Mouse (Mus musculus) left cerebral cortex, postnatal 36 days (tissue): ENCODE data around the gene Clec4b2. TPM values are rescaled to one million over a fixed set of nuclear protein-coding genes. Genes with fewer than 3 reads are reported as not detected.
"Not testable (repeated sequence)": the region's sequence is repeated elsewhere in the genome, so short reads cannot be mapped to it uniquely, and the experiment has no call there.

Experiments used
- DNase-seq, 2 experiments: peaks; one replicate each; pipeline ENCODE4 v3.0.0; 2021 to 2022; ENCODE audit warnings: low spot score in 2 of 2, mixed read lengths in 1 of 2
- intact Hi-C: fragments of 180-260 bp; cut with DNase I; formaldehyde crosslinking; loops from one replicate; pipeline ENCODE4 v1.15.1; 2025
- total RNA-seq, 2 experiments: library from RNA; stranded (reverse); gene quantifications; 2 replicates each; pipeline ENCODE4 v1.2.3; 2021

The Clec4b2 gene
- not detected for total RNA-seq

- intact Hi-C loops, result no loop called here
- no peak for DNase-seq
These were observed at the start of gene Clec4b2 for GRCm38 (mm10) chr6:123172593-123172992. Clec4b2 (plus strand) TSS chr6:123172893.

GRCm38 (mm10) chr6:123123195-123123594, 49.5 kb upstream of the Clec4b2 start:
- intact Hi-C loops, result no loop called here
- no peak for DNase-seq

GRCm38 (mm10) chr6:123127173-123127572, 45.5 kb upstream of the Clec4b2 start:
- intact Hi-C loops, result no loop called here
- DNase-seq, result no peak

GRCm38 (mm10) chr6:123137766-123138526, 34.7 kb upstream of the Clec4b2 start:
- DNase-seq, intact Hi-C loops: not testable (repeated sequence)

DNA sequence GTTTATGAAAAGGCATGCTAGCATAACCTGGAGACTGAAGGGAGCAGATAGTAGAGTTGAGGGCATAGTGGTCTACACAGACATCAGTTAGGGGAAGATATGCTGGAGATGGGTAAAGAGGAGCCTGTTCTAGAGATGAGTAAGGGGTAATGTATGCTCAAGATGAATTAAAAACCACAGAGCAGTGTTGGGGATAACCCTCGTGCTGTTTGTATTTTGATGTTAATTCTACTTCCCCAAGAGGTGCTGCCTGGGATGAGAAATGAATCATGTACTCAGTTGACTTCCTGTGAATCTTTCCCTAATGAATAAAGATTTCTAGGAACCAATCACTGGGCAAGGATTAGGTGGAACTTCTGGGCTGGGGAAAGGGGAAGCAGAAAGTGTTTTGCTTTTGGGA, 2.6 kb upstream of the Clec4b2 start:
- DNase-seq, result no peak
- intact Hi-C loops, result no loop called here

GRCm38 (mm10) chr6:123171040-123171439, 1.7 kb upstream of the Clec4b2 start:
- intact Hi-C loops, result no loop called here
- DNase-seq, result no peak

DNA sequence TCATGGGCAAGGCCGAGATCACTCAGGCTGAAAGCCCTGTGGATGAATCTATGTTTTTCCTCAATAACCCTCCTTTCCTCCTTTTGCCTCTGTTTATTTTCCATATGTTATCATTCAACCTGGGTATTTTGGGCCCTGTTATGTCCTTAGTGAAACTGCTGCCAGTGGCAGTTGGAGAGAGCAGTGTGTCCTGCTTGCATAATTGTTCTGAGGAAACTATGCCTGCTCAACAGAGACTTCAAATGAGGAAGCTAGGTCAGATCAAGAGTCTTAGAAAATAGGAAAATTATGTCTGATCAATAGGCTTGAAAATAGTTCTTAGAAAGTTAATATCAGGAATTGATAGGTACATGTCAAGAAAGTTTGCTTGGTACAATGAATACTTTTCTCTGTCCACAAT, 2.9 kb downstream of the Clec4b2 start:
- no peak for DNase-seq
- intact Hi-C loops, result no loop called here

DNA sequence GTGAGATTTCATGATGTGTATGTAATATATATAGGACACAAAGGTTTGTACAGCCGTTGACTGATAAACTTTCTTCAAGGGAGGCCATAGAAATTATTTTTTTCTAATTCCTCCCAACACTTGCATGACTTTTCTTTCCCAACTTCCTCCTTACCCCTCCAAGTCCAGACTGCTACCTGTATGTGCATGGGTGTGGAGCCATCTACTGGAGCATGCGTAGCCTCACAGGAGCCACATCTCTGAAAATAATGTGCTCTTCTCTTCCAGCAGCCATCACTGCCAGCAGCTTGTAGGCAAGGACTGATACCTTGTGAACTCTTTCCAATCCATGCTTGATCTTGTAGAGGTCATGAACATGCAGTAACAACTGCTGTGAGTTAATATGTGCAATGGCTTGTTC, 12.2 kb downstream of the Clec4b2 start:
- not testable (repeated sequence) for DNase-seq
- intact Hi-C loops, result loop anchor here (10.0 kb wide), 1 partner anchor 290 kb away; no protein-coding TSS in a partner anchor

- DNase-seq, result no peak
- intact Hi-C loops, result no loop called here
These were observed 34.7 kb downstream of the Clec4b2 start for GRCm38 (mm10) chr6:123207187-123208076.

DNA sequence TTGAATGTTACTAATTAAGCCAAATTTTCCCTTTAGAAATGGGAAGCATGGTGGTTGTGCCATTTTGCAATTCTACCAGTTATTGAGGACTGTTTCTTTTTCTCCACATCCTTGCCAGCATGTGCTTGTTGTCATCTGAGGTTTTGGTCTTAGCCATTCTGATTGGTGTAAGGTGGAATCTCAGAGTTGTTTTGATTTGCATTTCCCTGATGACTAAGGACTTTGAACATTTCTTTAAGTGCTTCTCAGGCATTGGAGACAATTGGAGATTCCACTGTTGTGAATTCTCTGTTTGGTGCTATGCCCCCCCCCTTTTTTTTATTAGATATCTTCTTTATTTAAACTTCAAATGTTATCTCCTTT, 35.4 kb downstream of the Clec4b2 start:
- DNase-seq, intact Hi-C loops: not testable (repeated sequence)

GRCm38 (mm10) chr6:123211726-123212125, 39.0 kb downstream of the Clec4b2 start:
- intact Hi-C loops, result no loop called here
- no peak for DNase-seq

DNA sequence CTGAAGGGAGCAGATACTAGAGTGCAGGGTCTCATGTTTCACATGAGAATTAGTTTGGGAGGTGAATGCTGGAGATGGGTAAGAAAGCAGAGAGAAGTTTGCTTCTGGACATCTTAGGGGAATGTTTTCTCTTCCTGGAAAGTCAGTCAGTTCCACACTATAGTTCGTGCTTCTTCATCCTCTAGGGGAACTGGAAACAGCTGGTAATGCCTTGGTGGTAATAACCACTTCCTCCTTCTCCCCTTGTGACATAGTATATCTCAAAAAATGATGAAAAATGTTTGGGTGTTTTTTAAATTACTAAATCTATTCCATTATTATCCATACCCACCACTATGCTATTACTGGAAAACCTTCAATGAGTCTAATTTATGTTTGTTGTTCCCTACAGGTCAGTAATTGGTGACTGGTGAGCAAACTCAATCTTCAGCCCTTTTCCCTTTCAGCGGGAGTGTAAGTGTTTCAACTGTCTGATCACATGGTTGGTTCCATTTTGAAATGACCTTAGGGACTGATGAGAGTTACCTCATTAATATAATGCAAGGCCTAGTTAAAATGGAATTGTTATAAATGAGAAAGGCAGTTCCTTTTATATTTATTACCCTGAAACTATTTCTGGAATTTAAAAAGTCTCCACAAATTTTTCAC, 55.0 kb downstream of the Clec4b2 start:
- DNase-seq, result no peak
- intact Hi-C loops, result no loop called here

- no peak for DNase-seq
- intact Hi-C loops, result no loop called here
These were observed 57.0 kb downstream of the Clec4b2 start, which contains the start of gene Clec4n for GRCm38 (mm10) chr6:123229644-123230043. Clec4n (plus strand) TSS chr6:123229843.

GRCm38 (mm10) chr6:123231149-123231548, 58.5 kb downstream of the Clec4b2 start:
- DNase-seq, result no peak
- intact Hi-C loops, result no loop called here

DNA sequence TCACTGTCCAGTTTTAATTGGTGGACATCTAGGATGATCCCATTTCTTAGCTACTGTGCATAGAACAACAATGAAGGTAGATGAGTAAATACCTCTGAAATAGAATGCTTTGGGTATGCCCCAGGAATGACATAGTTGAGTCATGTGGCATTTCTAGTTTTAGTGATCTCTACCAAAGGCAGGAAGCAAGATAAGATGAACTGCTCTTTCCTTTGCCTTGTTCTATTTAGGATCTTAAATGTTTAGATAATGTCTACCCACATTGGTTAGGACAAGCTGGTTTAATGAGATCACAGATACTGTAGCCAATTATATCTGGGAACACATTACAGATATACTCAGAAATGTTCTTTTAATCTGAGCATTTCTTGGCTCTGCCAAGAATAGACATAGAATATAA, 64.9 kb downstream of the Clec4b2 start:
- no peak for DNase-seq
- intact Hi-C loops, result no loop called here

- DNase-seq, result no peak
- intact Hi-C loops, result no loop called here
These were observed 71.5 kb downstream of the Clec4b2 start for GRCm38 (mm10) chr6:123244201-123244600.

DNA sequence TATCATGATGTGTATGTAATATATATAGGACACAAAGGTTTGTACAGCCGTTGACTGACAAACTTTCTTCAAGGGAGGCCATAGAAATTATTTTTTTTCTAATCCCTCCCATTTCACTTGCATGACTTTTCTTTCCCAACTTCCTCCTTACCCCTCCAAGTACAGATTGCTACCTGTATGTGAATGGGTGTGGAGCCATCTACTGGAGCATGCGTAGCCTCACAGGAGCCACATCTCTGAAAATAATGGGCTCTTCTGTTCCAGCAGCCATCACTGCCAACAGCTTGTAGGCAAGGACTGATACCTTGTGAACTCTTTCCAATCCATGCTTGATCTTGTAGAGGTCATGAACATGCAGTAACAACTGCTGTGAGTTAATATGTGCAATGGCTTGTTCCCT, 76.2 kb downstream of the Clec4b2 start:
- DNase-seq, intact Hi-C loops: not testable (repeated sequence)

DNA sequence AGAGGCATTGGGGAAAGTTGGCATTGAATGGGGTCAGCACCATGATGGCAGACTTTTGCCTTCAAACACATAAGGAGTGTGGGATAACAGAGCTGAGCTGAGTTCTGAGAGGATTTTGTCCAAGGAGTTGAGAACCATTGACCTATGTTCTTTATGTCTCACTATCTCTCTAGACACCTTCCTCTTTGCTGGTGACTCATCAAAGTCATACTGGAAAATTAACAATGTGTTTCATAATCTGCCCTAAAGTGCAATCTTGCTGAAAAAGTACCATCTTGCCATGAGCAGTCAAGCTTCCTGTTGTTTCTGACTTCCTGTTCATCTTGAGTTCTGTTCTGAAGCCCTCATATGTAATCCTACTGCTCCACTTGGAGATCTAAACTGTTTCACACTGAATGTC, 80.0 kb downstream of the Clec4b2 start:
- DNase-seq, result no peak
- intact Hi-C loops, result no loop called here
